Mouse (Mus musculus): ENCODE results near the gene Brat1. TPM values are rescaled to one million over a fixed set of nuclear protein-coding genes. Genes with fewer than 3 reads are reported as not detected.

Brat1 gene
- polyA plus RNA-seq, 1 experiment from 2014 or later, result 17.1 TPM

DNA sequence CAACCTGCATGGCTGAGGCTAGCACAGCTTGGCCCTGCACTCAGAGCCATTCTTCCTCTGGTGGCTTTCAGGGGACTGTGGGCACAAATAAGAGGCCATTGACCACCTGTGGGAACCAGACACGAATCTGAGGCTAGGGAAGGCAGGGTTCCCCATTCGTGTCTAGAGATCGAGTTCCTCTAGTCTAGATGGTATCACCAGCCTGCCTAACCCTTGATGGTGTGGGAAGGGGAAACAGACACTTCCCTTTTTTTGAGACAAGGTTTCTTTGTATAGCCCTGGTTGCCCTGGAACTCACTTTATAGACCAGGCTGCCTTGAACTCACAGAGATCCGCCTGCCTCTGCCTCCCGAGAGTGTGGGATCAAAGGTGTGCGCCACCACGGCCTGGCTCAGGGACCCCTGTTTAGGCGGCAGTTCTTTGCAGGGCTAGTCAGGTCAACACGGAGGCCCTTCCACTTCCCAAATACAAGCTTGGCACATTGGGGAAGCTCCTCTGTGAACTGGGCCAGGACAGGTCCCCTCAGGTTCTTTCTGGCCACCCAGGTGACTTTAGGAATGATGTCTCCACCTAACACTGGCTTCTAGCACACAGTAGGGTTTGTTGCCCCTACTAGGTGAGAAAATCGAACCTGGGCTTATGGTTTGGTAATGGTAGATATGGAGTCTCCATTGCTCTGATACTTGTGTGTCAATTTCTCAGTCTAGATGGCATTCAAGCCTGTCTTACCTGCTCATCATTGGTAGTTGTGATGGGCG is 26.4 kb downstream of the Brat1 start:
- H3K36me3 ChIP-seq (ENCODE audit: control insufficient read depth, insufficient read depth, low read length), result no peaks in the 10 kb centered on the region
- peaks cover 12% of the 10 kb centered on the region for H3K27me3 ChIP-seq (ENCODE audit: control insufficient read depth, insufficient read depth, low read length)
- no peaks in the 10 kb centered on the region; the same call in 1 of the 2 replicates for H3K4me1 ChIP-seq (replicated peaks; ENCODE audit: control insufficient read depth, insufficient read depth, low read length)
- no peak overlapping the region for H3K9ac ChIP-seq (ENCODE audit: low read length)
- ATAC-seq (replicated peaks; ENCODE audit: low FRiP score) (no peak), DNase-seq (ENCODE audit: low spot score) (no peak)
- H3K27ac ChIP-seq (ENCODE audit: low read depth, low read length), result no peak overlapping the region
- 86% methylated on average over 11 of the region's 11 CpGs for WGBS
- H3K9me3 ChIP-seq (ENCODE audit: control insufficient read depth, low read length), result no peaks in the 10 kb centered on the region
- H3K4me2 ChIP-seq (ENCODE audit: low read depth, low read length, severe bottlenecking), result no peak overlapping the region
- H3K4me3 ChIP-seq (ENCODE audit: low read depth, low read length), result no peak overlapping the region

DNA sequence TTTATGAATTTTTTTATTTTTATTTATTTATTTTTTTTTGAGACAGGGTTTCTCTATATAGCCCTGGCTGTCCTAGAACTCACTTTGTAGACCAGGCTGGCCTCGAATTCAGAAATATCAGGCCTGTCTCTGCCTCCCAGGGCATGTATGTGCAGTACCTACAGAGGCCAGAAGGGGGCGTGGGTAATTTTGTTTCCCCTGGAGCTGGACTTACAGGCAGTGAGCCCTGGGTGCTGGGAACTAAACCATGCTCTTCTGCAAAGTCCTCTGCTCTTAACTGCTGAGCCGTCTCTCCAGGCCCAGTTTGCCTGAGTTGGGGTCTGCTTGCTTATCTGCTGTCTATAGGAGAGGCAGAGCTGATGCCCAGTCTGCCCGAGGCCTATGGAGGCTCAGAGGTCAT is 27.4 kb downstream of the Brat1 start:
- DNase-seq (ENCODE audit: low spot score) (peak; percentile 62), ATAC-seq (replicated peaks; ENCODE audit: low FRiP score) (no peak)
- H3K9ac ChIP-seq (ENCODE audit: low read length), result no peak overlapping the region
- no peaks in the 10 kb centered on the region; the same call in 1 of the 2 replicates for H3K4me1 ChIP-seq (replicated peaks; ENCODE audit: control insufficient read depth, insufficient read depth, low read length)
- H3K9me3 ChIP-seq (ENCODE audit: control insufficient read depth, low read length), result no peaks in the 10 kb centered on the region
- H3K27ac ChIP-seq (ENCODE audit: low read depth, low read length), result no peak overlapping the region
- no peaks in the 10 kb centered on the region for H3K36me3 ChIP-seq (ENCODE audit: control insufficient read depth, insufficient read depth, low read length)
- H3K4me2 ChIP-seq (ENCODE audit: low read depth, low read length, severe bottlenecking), result no peak overlapping the region
- WGBS, result 65% methylated on average over 4 of the region's 4 CpGs
- peaks cover 12% of the 10 kb centered on the region for H3K27me3 ChIP-seq (ENCODE audit: control insufficient read depth, insufficient read depth, low read length)
- no peak overlapping the region for H3K4me3 ChIP-seq (ENCODE audit: low read depth, low read length)

DNA sequence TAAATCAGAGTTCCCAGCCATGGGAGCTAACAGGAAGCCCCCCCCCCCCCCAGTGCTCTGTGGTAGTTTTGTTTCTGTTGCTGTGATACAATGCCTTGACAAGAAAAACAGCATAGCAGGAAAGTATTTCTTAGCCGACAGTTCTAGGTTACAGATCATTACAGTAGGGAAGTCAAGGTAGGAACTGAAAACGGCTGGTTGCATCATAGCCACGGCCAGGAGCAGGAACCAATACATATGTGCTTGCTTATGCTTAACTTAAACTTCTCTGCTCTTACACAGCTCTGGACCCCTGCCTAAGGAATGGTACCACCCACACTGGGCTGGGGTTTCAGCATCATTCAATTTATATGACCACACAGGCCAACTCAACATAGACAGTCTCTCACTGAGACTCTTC is 28.5 kb downstream of the Brat1 start:
- Histone ChIP-seq H3K27me3 (ENCODE audit: control insufficient read depth, insufficient read depth, low read length) (peaks cover 12% of the 10 kb centered on the region), H3K27ac (ENCODE audit: low read depth, low read length) (no peak overlapping the region), H3K4me3 (ENCODE audit: low read depth, low read length) (no peak overlapping the region), H3K9me3 (ENCODE audit: control insufficient read depth, low read length) (no peaks in the 10 kb centered on the region), H3K9ac (ENCODE audit: low read length) (no peak overlapping the region), H3K4me2 (ENCODE audit: low read depth, low read length, severe bottlenecking) (no peak overlapping the region), H3K36me3 (ENCODE audit: control insufficient read depth, insufficient read depth, low read length) (no peaks in the 10 kb centered on the region), H3K4me1 (replicated peaks; ENCODE audit: control insufficient read depth, insufficient read depth, low read length) (no peaks in the 10 kb centered on the region; the same call in 1 of the 2 replicates)
- ATAC-seq (replicated peaks; ENCODE audit: low FRiP score), result no peak
- no peak for DNase-seq (ENCODE audit: low spot score)
- 82% methylated on average over 3 of the region's 3 CpGs for WGBS

- WGBS, result 1% methylated on average over 22 of the region's 22 CpGs
- no peak overlapping the region for H3K27ac ChIP-seq (ENCODE audit: low read depth, low read length)
Observed at GRCm38 (mm10) chr5:140735297-140735696, 30.5 kb downstream of the Brat1 start.

DNA sequence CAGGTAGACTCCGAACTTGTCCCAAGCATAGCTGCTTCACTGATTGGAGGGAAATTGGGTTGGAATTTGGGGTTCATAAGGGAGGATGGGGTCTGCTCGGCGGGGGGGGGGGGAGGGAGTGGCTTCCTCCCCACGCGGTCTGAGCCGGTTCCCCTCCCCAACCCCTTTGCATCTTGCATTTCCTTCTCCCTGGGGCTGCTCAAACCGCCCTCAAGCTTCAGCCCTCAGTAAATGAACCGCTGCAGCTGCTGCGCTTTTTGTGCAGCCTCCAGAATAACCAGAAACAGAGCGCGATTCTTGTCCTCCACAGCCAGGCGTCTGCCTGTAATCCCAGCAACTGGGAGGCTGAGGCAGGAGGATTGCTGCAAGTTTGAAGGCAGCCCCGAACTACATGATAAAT is 31.4 kb downstream of the Brat1 start:
- Histone ChIP-seq H3K9me3 (ENCODE audit: control insufficient read depth, low read length) (no peaks in the 10 kb centered on the region), H3K4me1 (replicated peaks; ENCODE audit: control insufficient read depth, insufficient read depth, low read length) (no peaks in the 10 kb centered on the region; the same call in 1 of the 2 replicates), H3K9ac (ENCODE audit: low read length) (no peak overlapping the region), H3K27me3 (ENCODE audit: control insufficient read depth, insufficient read depth, low read length) (peaks cover 12% of the 10 kb centered on the region), H3K4me2 (ENCODE audit: low read depth, low read length, severe bottlenecking) (no peak overlapping the region), H3K36me3 (ENCODE audit: control insufficient read depth, insufficient read depth, low read length) (no peaks in the 10 kb centered on the region), H3K4me3 (ENCODE audit: low read depth, low read length) (no peak overlapping the region), H3K27ac (ENCODE audit: low read depth, low read length) (no peak overlapping the region)
- no peak for ATAC-seq (replicated peaks; ENCODE audit: low FRiP score)
- 26% methylated on average over 12 of the region's 13 CpGs for WGBS
- DNase-seq (ENCODE audit: low spot score), result no peak

More at GRCm38 (mm10) chr5:140735297-140735696, 30.5 kb downstream of the Brat1 start:
- Histone ChIP-seq H3K27me3 (ENCODE audit: control insufficient read depth, insufficient read depth, low read length) (peaks cover 12% of the 10 kb centered on the region), H3K9ac (ENCODE audit: low read length) (no peak overlapping the region), H3K4me1 (replicated peaks; ENCODE audit: control insufficient read depth, insufficient read depth, low read length) (no peaks in the 10 kb centered on the region; the same call in 1 of the 2 replicates), H3K9me3 (ENCODE audit: control insufficient read depth, low read length) (no peaks in the 10 kb centered on the region), H3K36me3 (ENCODE audit: control insufficient read depth, insufficient read depth, low read length) (no peaks in the 10 kb centered on the region), H3K4me3 (ENCODE audit: low read depth, low read length) (peak overlapping the region; percentile 17), H3K4me2 (ENCODE audit: low read depth, low read length, severe bottlenecking) (peak overlapping the region; percentile 53)
- DNase-seq (ENCODE audit: low spot score) (peak; percentile 57), ATAC-seq (replicated peaks; ENCODE audit: low FRiP score) (0 out of 2 replicates have a peak, but pooled peaks have one; percentile 46)

- H3K27me3 ChIP-seq (ENCODE audit: control insufficient read depth, insufficient read depth, low read length), result peaks cover 12% of the 10 kb centered on the region
- ATAC-seq (replicated peaks; ENCODE audit: low FRiP score) (no peak), DNase-seq (ENCODE audit: low spot score) (no peak)
- H3K27ac ChIP-seq (ENCODE audit: low read depth, low read length), result no peak overlapping the region
- no peaks in the 10 kb centered on the region for H3K9me3 ChIP-seq (ENCODE audit: control insufficient read depth, low read length)
- no peak overlapping the region for H3K9ac ChIP-seq (ENCODE audit: low read length)
- H3K4me1 ChIP-seq (replicated peaks; ENCODE audit: control insufficient read depth, insufficient read depth, low read length), result no peaks in the 10 kb centered on the region; the same call in 1 of the 2 replicates
- no peak overlapping the region for H3K4me2 ChIP-seq (ENCODE audit: low read depth, low read length, severe bottlenecking)
- H3K4me3 ChIP-seq (ENCODE audit: low read depth, low read length), result no peak overlapping the region
- 83% methylated on average over 12 of the region's 12 CpGs for WGBS
- H3K36me3 ChIP-seq (ENCODE audit: control insufficient read depth, insufficient read depth, low read length), result no peaks in the 10 kb centered on the region
Observed at GRCm38 (mm10) chr5:140739813-140740212, 35.0 kb downstream of the Brat1 start.

DNA sequence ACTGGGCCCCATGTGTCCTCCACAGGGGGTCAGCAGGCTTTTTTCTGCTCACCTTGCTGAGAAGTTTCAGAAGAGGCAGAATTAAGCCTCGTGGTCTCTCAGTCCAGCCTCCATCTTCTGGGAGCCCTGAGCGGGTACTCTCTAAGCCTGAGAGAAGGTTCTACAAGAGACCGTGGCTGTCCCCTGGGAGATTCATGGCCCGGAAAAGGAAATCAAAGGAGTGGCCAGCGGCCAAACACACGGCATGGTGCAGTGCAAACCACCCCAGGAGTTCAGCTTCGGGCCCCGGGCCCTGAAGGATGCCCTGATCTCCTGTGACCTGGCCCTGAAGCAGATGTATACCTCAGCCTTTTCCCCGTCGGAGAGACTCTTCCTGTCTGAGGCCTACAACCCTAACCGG is 36.2 kb downstream of the Brat1 start:
- Histone ChIP-seq H3K27ac (ENCODE audit: low read depth, low read length) (no peak overlapping the region), H3K4me3 (ENCODE audit: low read depth, low read length) (no peak overlapping the region), H3K27me3 (ENCODE audit: control insufficient read depth, insufficient read depth, low read length) (no peaks in the 10 kb centered on the region; the same call in 1 of the 2 replicates), H3K9ac (ENCODE audit: low read length) (no peak overlapping the region), H3K36me3 (ENCODE audit: control insufficient read depth, insufficient read depth, low read length) (no peaks in the 10 kb centered on the region), H3K9me3 (ENCODE audit: control insufficient read depth, low read length) (no peaks in the 10 kb centered on the region), H3K4me2 (ENCODE audit: low read depth, low read length, severe bottlenecking) (no peak overlapping the region), H3K4me1 (replicated peaks; ENCODE audit: control insufficient read depth, insufficient read depth, low read length) (no peaks in the 10 kb centered on the region)
- ATAC-seq (replicated peaks; ENCODE audit: low FRiP score) (no peak), DNase-seq (ENCODE audit: low spot score) (no peak)
- 87% methylated on average over 11 of the region's 11 CpGs for WGBS

DNA sequence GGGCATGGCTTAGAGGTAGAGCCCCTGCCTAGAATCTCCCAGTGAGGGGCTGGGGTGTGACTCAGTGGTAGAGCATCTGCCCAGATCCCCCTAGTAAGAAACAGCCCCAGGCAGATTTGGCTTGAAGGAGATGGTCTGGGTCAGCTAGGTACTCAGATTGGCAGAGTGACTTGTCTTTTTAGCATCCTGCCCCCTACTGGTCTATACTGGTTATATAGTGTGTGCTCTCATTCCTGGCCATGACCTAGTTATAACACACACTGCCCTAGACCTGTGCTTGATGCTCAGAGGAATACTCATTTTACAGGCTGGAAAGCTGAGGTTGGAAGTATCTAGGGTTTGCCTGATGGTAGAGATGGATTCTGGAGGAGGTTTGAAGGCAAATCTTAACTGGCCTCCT is 37.1 kb downstream of the Brat1 start:
- no peaks in the 10 kb centered on the region for H3K27me3 ChIP-seq (ENCODE audit: control insufficient read depth, insufficient read depth, low read length)
- no peaks in the 10 kb centered on the region for H3K4me1 ChIP-seq (replicated peaks; ENCODE audit: control insufficient read depth, insufficient read depth, low read length)
- no peak overlapping the region for H3K27ac ChIP-seq (ENCODE audit: low read depth, low read length)
- H3K4me2 ChIP-seq (ENCODE audit: low read depth, low read length, severe bottlenecking), result no peak overlapping the region
- no peaks in the 10 kb centered on the region for H3K9me3 ChIP-seq (ENCODE audit: control insufficient read depth, low read length)
- no peaks in the 10 kb centered on the region for H3K36me3 ChIP-seq (ENCODE audit: control insufficient read depth, insufficient read depth, low read length)
- no peak overlapping the region for H3K9ac ChIP-seq (ENCODE audit: low read length)
- ATAC-seq (replicated peaks; ENCODE audit: low FRiP score) (no peak), DNase-seq (ENCODE audit: low spot score) (no peak)
- no peak overlapping the region for H3K4me3 ChIP-seq (ENCODE audit: low read depth, low read length)

DNA sequence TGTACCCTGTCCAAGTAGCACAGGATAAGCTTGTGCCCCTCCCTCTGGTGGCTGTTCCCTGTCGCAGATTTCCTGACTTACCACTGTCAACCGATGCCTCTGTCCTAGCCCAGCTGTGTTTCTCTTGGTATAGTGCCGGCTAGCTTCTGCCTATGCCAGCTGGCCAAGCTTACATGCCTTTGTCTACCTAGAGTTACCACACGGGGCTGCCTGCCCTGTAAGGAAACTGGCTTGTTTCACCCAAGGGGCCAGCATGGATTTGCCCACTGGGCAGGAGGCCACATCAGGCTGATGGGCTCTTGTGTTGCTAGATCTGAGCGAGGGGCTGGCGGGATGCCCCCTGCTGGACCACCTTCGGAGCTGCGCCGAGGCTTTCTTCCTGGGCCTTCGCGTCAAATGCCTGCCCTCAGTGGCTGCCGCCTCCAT is 38.9 kb downstream of the Brat1 start:
- 32% methylated on average over 12 of the region's 12 CpGs for WGBS
- no peaks in the 10 kb centered on the region for H3K9me3 ChIP-seq (ENCODE audit: control insufficient read depth, low read length)
- no peaks in the 10 kb centered on the region for H3K36me3 ChIP-seq (ENCODE audit: control insufficient read depth, insufficient read depth, low read length)
- ATAC-seq (replicated peaks; ENCODE audit: low FRiP score), result no peak
- no peak overlapping the region for H3K27ac ChIP-seq (ENCODE audit: low read depth, low read length)
- peak; percentile 67 for DNase-seq (ENCODE audit: low spot score)
- no peaks in the 10 kb centered on the region for H3K4me1 ChIP-seq (replicated peaks; ENCODE audit: control insufficient read depth, insufficient read depth, low read length)
- no peak overlapping the region for H3K9ac ChIP-seq (ENCODE audit: low read length)
- H3K4me2 ChIP-seq (ENCODE audit: low read depth, low read length, severe bottlenecking), result no peak overlapping the region
- no peaks in the 10 kb centered on the region for H3K27me3 ChIP-seq (ENCODE audit: control insufficient read depth, insufficient read depth, low read length)
- no peak overlapping the region for H3K4me3 ChIP-seq (ENCODE audit: low read depth, low read length)

Measured in forebrain, embryonic 11.5 days (tissue).